Mouse (Mus musculus): ENCODE measurements around the gene A630095N17Rik. TPM values are rescaled to one million over a fixed set of nuclear protein-coding genes. Genes with fewer than 3 reads are reported as not detected.
A peak's percentile ranks its signal among the peaks of the same experiment; 100 is the strongest.

A630095N17Rik gene
- polyA plus RNA-seq, 1 experiment from 2014 or later, result not detected

DNA sequence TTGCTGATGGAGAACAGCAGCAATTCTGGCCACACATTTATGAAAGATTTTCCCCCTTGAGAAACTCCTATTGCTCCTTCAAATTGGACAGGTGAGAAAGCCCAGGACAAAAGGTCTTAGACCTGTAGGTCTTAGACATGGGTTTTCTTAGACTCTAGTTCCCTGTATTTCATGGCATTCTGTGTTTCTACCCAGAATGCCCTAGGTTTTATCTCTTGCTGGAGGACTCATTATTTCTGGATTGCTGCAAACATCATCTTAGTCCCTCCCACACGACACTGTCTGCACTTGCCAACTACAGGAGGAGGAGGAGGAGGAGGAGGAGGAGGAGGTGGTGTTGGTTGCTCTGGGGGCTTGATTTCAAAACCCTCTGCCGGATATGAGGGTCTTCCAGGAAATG, 5.8 kb downstream of the A630095N17Rik start:
- no peaks in the 10 kb centered on the region for H3K9me3 ChIP-seq (ENCODE audit: control insufficient read depth, low read length)
- H3K27me3 ChIP-seq (ENCODE audit: control insufficient read depth, insufficient read depth, low read length), result peaks cover 6% of the 10 kb centered on the region
- H3K36me3 ChIP-seq (ENCODE audit: control insufficient read depth, insufficient read depth, low read length), result no peaks in the 10 kb centered on the region
- H3K4me3 ChIP-seq (ENCODE audit: control insufficient read depth in 1 of 2, insufficient read depth in 1 of 2, low read depth in 1 of 2, low read length in 2 of 2), result no peak overlapping the region
- H3K4me2 ChIP-seq (ENCODE audit: low read length), result no peak overlapping the region
- peaks cover 3% of the 10 kb centered on the region in 2 experiments; a peak in 2 of 4 replicates for H3K4me1 ChIP-seq (ENCODE audit: control insufficient read depth in 2 of 2, insufficient read depth in 2 of 2, low read length in 2 of 2)
- no peak overlapping the region for H3K9ac ChIP-seq (ENCODE audit: low read length)
- ATAC-seq (ENCODE audit: insufficient number of reproducible peaks, insufficient read depth, low FRiP score, low read depth), result no peak
- 51% methylated on average over 2 of the region's 2 CpGs for WGBS
- no peak overlapping the region for H3K27ac ChIP-seq (replicated peaks in 1 of 2; ENCODE audit: control insufficient read depth in 1 of 2, insufficient read depth in 1 of 2, low read depth in 2 of 2, low read length in 2 of 2)

DNA sequence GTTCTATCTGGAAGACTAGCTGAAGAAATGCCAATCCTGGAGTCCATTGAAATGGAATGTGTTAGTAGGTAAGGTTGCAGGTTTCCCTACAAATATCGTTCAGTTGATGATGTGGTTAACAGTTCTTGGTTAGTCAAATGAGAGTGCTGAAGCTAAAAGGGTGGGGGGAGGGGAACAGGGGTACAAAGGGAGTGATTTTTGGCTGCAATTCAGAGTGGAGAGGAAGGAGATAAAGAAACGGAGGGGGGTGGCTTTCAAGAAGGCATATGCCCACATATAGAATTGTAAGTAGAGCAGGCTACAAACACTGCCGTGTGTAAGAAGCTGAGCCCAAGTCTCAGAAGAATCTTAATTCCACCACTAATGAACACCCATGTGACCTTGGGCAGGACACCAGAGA, 6.4 kb downstream of the A630095N17Rik start:
- H3K4me3 ChIP-seq (ENCODE audit: control insufficient read depth in 1 of 2, insufficient read depth in 1 of 2, low read depth in 1 of 2, low read length in 2 of 2), result no peak overlapping the region
- H3K36me3 ChIP-seq (ENCODE audit: control insufficient read depth, insufficient read depth, low read length), result no peaks in the 10 kb centered on the region
- WGBS, result 33% methylated on average over 3 of the region's 3 CpGs
- ATAC-seq (ENCODE audit: insufficient number of reproducible peaks, insufficient read depth, low FRiP score, low read depth), result no peak
- no peak overlapping the region for H3K4me2 ChIP-seq (ENCODE audit: low read length)
- H3K27me3 ChIP-seq (ENCODE audit: control insufficient read depth, insufficient read depth, low read length), result peaks cover 12% of the 10 kb centered on the region
- no peaks in the 10 kb centered on the region for H3K9me3 ChIP-seq (ENCODE audit: control insufficient read depth, low read length)
- no peak overlapping the region for H3K9ac ChIP-seq (ENCODE audit: low read length)
- H3K4me1 ChIP-seq (ENCODE audit: control insufficient read depth in 2 of 2, insufficient read depth in 2 of 2, low read length in 2 of 2), result peaks cover 3% of the 10 kb centered on the region in 2 experiments; a peak in 2 of 4 replicates
- no peak overlapping the region for H3K27ac ChIP-seq (replicated peaks in 1 of 2; ENCODE audit: control insufficient read depth in 1 of 2, insufficient read depth in 1 of 2, low read depth in 2 of 2, low read length in 2 of 2)

DNA sequence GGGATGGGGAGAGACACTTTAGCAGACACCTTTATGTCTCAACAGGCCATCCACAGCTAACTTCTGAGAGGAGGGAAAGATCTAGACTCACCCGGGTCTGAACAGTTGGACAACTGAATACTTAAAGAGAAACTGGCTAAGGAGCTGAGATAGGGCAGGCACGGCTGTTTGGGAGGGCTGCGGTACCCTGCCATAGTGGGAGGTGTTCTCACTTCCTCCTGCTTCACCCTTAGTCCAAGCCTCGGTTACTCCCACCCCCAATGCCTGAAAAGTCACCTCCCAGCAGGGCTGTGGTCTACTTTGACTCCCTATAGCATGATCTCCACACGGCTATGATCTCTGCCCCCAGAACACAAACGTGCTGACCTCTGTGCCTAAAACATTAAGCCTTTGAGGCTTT, 8.4 kb downstream of the A630095N17Rik start:
- no peak for ATAC-seq (ENCODE audit: insufficient number of reproducible peaks, insufficient read depth, low FRiP score, low read depth)

DNA sequence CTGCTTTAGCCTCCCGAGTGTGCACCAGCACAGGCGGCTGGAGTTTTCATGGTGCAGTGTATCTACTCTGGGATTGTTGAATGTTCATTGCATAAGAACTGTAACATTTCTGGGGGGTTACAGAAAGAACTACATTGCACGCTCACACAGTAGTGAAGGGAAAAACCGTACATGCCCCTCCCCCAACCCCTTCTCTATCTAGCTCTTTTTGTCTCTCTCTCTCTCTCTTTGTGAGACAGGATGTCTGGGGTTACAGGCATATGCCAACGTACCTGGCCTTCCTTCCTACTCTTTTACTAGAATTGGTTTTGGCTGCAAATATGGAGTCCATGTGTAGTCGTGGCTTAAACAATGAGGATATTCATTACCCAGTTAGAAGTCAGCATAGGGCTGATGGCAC, 9.0 kb downstream of the A630095N17Rik start:
- WGBS, result 69% methylated on average over 6 of the region's 6 CpGs
- peaks cover 26% of the 10 kb centered on the region for H3K27me3 ChIP-seq (ENCODE audit: control insufficient read depth, insufficient read depth, low read length)
- no peak overlapping the region for H3K4me2 ChIP-seq (ENCODE audit: low read length)
- H3K36me3 ChIP-seq (ENCODE audit: control insufficient read depth, insufficient read depth, low read length), result no peaks in the 10 kb centered on the region
- H3K9ac ChIP-seq (ENCODE audit: low read length), result no peak overlapping the region
- H3K4me1 ChIP-seq (ENCODE audit: control insufficient read depth in 2 of 2, insufficient read depth in 2 of 2, low read length in 2 of 2), result peaks cover 7 to 13% of the 10 kb centered on the region in 2 experiments
- H3K4me3 ChIP-seq (ENCODE audit: control insufficient read depth in 1 of 2, insufficient read depth in 1 of 2, low read depth in 1 of 2, low read length in 2 of 2), result no peak overlapping the region
- no peak overlapping the region for H3K27ac ChIP-seq (replicated peaks in 1 of 2; ENCODE audit: control insufficient read depth in 1 of 2, insufficient read depth in 1 of 2, low read depth in 2 of 2, low read length in 2 of 2)
- ATAC-seq (ENCODE audit: insufficient number of reproducible peaks, insufficient read depth, low FRiP score, low read depth), result no peak
- H3K9me3 ChIP-seq (ENCODE audit: control insufficient read depth, low read length), result no peaks in the 10 kb centered on the region

More for the DNA sequence above, 8.4 kb downstream of the A630095N17Rik start:
- H3K4me3 ChIP-seq (ENCODE audit: control insufficient read depth in 1 of 2, insufficient read depth in 1 of 2, low read depth in 1 of 2, low read length in 2 of 2), result no peak overlapping the region
- WGBS, result 58% methylated on average over 6 of the region's 6 CpGs
- H3K9ac ChIP-seq (ENCODE audit: low read length), result no peak overlapping the region
- H3K9me3 ChIP-seq (ENCODE audit: control insufficient read depth, low read length), result no peaks in the 10 kb centered on the region
- peaks cover 24% of the 10 kb centered on the region for H3K27me3 ChIP-seq (ENCODE audit: control insufficient read depth, insufficient read depth, low read length)
- H3K4me1 ChIP-seq (ENCODE audit: control insufficient read depth in 2 of 2, insufficient read depth in 2 of 2, low read length in 2 of 2), result peaks cover 7 to 9% of the 10 kb centered on the region in 2 experiments; a peak in 3 of 4 replicates
- no peak overlapping the region for H3K4me2 ChIP-seq (ENCODE audit: low read length)
- H3K36me3 ChIP-seq (ENCODE audit: control insufficient read depth, insufficient read depth, low read length), result no peaks in the 10 kb centered on the region
- H3K27ac ChIP-seq (replicated peaks in 1 of 2; ENCODE audit: control insufficient read depth in 1 of 2, insufficient read depth in 1 of 2, low read depth in 2 of 2, low read length in 2 of 2), result no peak overlapping the region

DNA sequence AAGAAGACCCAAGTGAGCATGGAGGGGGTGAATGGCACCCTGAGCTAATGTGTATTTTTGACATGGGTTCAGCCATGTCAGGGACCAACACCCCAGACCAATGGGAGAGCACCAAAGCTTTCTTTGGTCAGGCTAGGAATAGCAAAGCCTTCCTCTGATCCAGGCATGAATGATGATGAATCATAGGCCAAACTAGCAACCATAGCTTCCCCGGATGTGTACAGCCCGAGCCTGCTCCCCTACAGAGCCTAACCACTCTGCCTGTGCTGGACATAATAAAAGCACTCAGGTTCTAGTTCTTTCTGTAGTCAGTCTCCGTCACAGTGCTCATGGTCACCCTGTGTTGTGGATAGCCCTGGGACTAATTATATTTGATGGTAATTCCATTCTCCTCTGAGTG, 10.4 kb downstream of the A630095N17Rik start:
- H3K27ac ChIP-seq (replicated peaks in 1 of 2; ENCODE audit: control insufficient read depth in 1 of 2, insufficient read depth in 1 of 2, low read depth in 2 of 2, low read length in 2 of 2), result no peak overlapping the region
- H3K36me3 ChIP-seq (ENCODE audit: control insufficient read depth, insufficient read depth, low read length), result no peaks in the 10 kb centered on the region
- ATAC-seq (ENCODE audit: insufficient number of reproducible peaks, insufficient read depth, low FRiP score, low read depth), result no peak
- 71% methylated on average over 3 of the region's 3 CpGs for WGBS
- no peak overlapping the region for H3K4me2 ChIP-seq (ENCODE audit: low read length)
- peaks cover 4 to 9% of the 10 kb centered on the region in 2 experiments for H3K4me1 ChIP-seq (ENCODE audit: control insufficient read depth in 2 of 2, insufficient read depth in 2 of 2, low read length in 2 of 2)
- H3K9me3 ChIP-seq (ENCODE audit: control insufficient read depth, low read length), result no peaks in the 10 kb centered on the region
- no peak overlapping the region for H3K4me3 ChIP-seq (ENCODE audit: control insufficient read depth in 1 of 2, insufficient read depth in 1 of 2, low read depth in 1 of 2, low read length in 2 of 2)
- H3K9ac ChIP-seq (ENCODE audit: low read length), result no peak overlapping the region
- H3K27me3 ChIP-seq (ENCODE audit: control insufficient read depth, insufficient read depth, low read length), result peaks cover 29% of the 10 kb centered on the region

DNA sequence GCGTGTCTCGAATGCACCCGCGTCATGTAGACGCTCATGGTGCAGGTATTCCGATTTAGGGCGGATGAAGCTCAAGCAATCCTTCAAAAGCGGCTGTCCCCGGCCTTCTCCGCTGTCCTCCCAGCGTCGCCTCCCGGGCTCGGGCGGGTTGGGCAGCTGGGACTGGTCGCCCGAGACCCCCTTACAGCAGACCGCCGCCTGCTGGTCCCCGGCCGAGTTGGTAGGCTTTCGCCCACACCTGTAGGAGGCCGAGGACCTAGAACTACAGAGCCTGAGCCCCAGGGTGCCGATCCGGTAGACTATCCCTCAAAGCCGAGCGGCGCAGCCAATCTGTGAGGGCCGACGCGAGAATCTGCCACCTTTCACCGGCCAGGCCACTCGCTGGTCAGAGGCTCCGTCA, 12.4 kb downstream of the A630095N17Rik start, which contains the start of gene Tuba4a:
TSS of gene Tuba4a (minus strand) at position 335 of the 400 bp plus-strand sequence.
- H3K9ac ChIP-seq (ENCODE audit: low read length), result peak within 1 kb of the TSS; percentile 77
- ATAC-seq (ENCODE audit: insufficient number of reproducible peaks, insufficient read depth, low FRiP score, low read depth), result peak; percentile 17; the same call in 1 of the 2 replicates
- peak within 1 kb of the TSS; percentile 52 to 63 for H3K4me3 ChIP-seq (ENCODE audit: control insufficient read depth in 1 of 2, insufficient read depth in 1 of 2, low read depth in 1 of 2, low read length in 2 of 2)
- H3K27me3 ChIP-seq (ENCODE audit: control insufficient read depth, insufficient read depth, low read length), result peaks cover 29% of the 10 kb centered on the region
- H3K4me2 ChIP-seq (ENCODE audit: low read length), result peak within 1 kb of the TSS; percentile 88
- H3K9me3 ChIP-seq (ENCODE audit: control insufficient read depth, low read length), result no peaks in the 10 kb centered on the region
- 0% methylated on average over 34 of the region's 34 CpGs for WGBS
- H3K4me1 ChIP-seq (ENCODE audit: control insufficient read depth in 2 of 2, insufficient read depth in 2 of 2, low read length in 2 of 2), result peaks cover 4 to 9% of the 10 kb centered on the region in 2 experiments
- peak within 1 kb of the TSS in 1 of 2 experiments; percentile 21; a peak in 1 of 4 replicates for H3K27ac ChIP-seq (replicated peaks in 1 of 2; ENCODE audit: control insufficient read depth in 1 of 2, insufficient read depth in 1 of 2, low read depth in 2 of 2, low read length in 2 of 2)
- H3K36me3 ChIP-seq (ENCODE audit: control insufficient read depth, insufficient read depth, low read length), result peaks cover 18% of the 10 kb centered on the region

DNA sequence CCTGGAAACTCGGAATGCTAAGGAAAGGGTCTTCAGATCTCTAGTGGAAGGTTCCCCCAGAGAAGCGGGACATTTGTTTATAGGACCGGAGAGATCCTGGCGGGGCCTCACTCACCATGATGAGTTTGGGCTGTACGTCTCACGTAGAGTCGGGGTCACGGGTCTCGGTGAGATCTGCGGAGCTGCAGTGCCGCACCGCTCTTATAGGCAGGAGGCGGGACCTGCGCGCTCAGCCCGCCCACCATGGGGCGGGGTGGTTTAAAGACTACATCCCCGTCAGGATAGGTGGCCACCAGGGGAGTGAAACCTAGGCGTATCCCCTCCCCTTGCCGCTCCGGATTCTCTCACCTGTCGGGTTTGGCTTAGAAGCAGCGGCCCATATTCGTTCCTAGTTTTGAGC, 12.8 kb downstream of the A630095N17Rik start:
- Histone ChIP-seq H3K9ac (ENCODE audit: low read length) (peak overlapping the region; percentile 77), H3K27ac (replicated peaks in 1 of 2; ENCODE audit: control insufficient read depth in 1 of 2, insufficient read depth in 1 of 2, low read depth in 2 of 2, low read length in 2 of 2) (peak overlapping the region in 1 of 2 experiments; percentile 21; a peak in 1 of 4 replicates), H3K36me3 (ENCODE audit: control insufficient read depth, insufficient read depth, low read length) (peaks cover 22% of the 10 kb centered on the region), H3K9me3 (ENCODE audit: control insufficient read depth, low read length) (no peaks in the 10 kb centered on the region), H3K4me2 (ENCODE audit: low read length) (peak overlapping the region; percentile 88), H3K4me3 (ENCODE audit: control insufficient read depth in 1 of 2, insufficient read depth in 1 of 2, low read depth in 1 of 2, low read length in 2 of 2) (peak overlapping the region; percentile 52 to 63), H3K27me3 (ENCODE audit: control insufficient read depth, insufficient read depth, low read length) (peaks cover 29% of the 10 kb centered on the region), H3K4me1 (ENCODE audit: control insufficient read depth in 2 of 2, insufficient read depth in 2 of 2, low read length in 2 of 2) (peaks cover 4 to 9% of the 10 kb centered on the region in 2 experiments)
- under 1% methylated on average over 24 of the region's 24 CpGs for WGBS
- ATAC-seq (ENCODE audit: insufficient number of reproducible peaks, insufficient read depth, low FRiP score, low read depth), result peak; percentile 82

Data from heart, embryonic 14.5 days (tissue).